Mouse (Mus musculus): ENCODE results near the gene Zp3r. TPM values are rescaled to one million over a fixed set of nuclear protein-coding genes. Genes with fewer than 3 reads are reported as not detected.
"Not testable (repeated sequence)": the region's sequence is repeated elsewhere in the genome, so short reads cannot be mapped to it uniquely, and the experiment has no call there.

Zp3r gene
- total RNA-seq (2014; rRNA removed) (not detected in 2 replicates), polyA plus RNA-seq (2015; fragmentation: Nextera tagmentation; extraction: Ambion mirVana) (not detected in 2 replicates)

DNA sequence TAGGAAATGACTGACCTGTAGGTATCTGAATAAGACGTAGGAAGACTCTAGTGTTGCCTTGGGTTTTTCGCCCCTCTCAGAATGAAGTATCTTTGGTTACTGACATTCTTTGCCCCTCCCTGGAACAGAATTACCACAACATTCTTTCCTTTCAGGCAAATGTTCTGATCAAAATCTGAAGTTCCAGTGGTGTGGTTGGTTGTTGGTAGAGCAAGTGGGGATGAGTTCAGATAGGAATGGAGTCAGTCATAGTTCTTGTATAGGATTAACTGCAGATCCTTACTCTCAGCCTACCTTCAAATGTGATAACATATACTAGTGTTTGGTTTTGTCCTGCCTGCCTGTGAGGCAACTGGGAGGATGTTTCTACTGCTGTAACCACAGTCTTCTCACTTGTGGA is at the start of gene Zp3r:
Gene Zp3r (minus strand): TSS at position 101 of the 400 bp plus-strand sequence.
- DNase-seq (ENCODE audit: low spot score) = no peak
- no peak for ATAC-seq
- Histone ChIP-seq H3K4me2 (ENCODE audit: low read depth, low read length) (no peak within 1 kb of the TSS), H3K36me3 (ENCODE audit: insufficient read depth, low read length) (no peaks in the 10 kb centered on the region), H3K9ac (replicated peaks; ENCODE audit: low read length) (no peak within 1 kb of the TSS), H3K4me3 (ENCODE audit: low read length) (no peak within 1 kb of the TSS), H3K9me3 (ENCODE audit: low read length) (no peaks in the 10 kb centered on the region), H3K4me1 (ENCODE audit: insufficient read depth, low read length) (no peaks in the 10 kb centered on the region), H3K27ac (no peak within 1 kb of the TSS), H3K27me3 (ENCODE audit: insufficient read depth, low read length) (no peaks in the 10 kb centered on the region)
- TF ChIP-seq CTCF (IDR thresholded peaks at IDR 0.05; ENCODE audit: low read depth) = no peak
- WGBS = 97% methylated on average over 2 of the region's 2 CpGs

DNA sequence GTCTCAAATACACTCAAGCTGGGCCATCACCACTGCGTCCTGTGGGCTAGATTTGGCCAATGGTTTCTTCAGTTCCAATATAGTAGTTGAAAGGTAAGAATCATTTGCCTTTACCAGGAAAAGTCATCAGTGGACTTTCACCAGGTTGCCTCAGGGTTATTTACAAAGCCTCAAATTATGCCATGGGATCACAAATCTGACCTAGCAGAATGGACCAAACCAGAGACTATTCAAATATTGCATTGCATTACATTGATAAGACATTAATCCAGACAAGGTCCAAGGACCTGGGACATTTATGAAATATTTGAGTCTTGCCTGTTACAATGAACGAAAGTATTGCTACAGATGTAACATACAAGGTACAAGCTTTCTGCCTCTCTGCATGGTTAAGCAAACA is 49.1 kb upstream of the Zp3r start:
- ATAC-seq = no peak

DNA sequence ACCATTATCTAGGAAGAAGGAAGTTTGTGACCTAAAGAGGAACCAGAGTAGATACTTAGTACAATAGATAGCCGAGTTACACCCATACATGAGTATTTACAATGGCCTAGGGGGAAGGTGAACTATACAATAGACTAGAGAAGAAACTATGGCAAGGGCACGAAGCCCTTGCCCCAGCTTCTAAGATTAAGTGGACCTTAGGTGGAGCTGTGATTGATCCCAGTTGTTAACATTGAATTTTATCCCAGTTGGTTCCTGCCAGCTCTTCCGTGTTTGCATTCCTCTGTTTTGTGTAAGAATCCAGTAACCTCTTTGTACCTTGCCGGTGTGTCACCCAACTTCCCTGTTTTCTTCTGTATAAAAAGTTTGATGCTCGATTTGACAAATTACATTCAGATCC is 34.2 kb upstream of the Zp3r start:
- not testable (repeated sequence) for H3K4me2 ChIP-seq (ENCODE audit: low read depth, low read length); H3K27ac ChIP-seq; ATAC-seq; H3K4me1 ChIP-seq (ENCODE audit: insufficient read depth, low read length); H3K27me3 ChIP-seq (ENCODE audit: insufficient read depth, low read length); H3K9me3 ChIP-seq (ENCODE audit: low read length); DNase-seq (ENCODE audit: low spot score); H3K9ac ChIP-seq (replicated peaks; ENCODE audit: low read length); H3K36me3 ChIP-seq (ENCODE audit: insufficient read depth, low read length); H3K4me3 ChIP-seq (ENCODE audit: low read length)
- WGBS = 92% methylated on average over 5 of the region's 5 CpGs

More for the DNA sequence above, 49.1 kb upstream of the Zp3r start:
- Histone ChIP-seq H3K27ac (no peak overlapping the region), H3K36me3 (ENCODE audit: insufficient read depth, low read length) (no peaks in the 10 kb centered on the region), H3K9ac (replicated peaks; ENCODE audit: low read length) (no peak overlapping the region), H3K27me3 (ENCODE audit: insufficient read depth, low read length) (no peaks in the 10 kb centered on the region), H3K4me2 (ENCODE audit: low read depth, low read length) (no peak overlapping the region), H3K4me1 (ENCODE audit: insufficient read depth, low read length) (no peaks in the 10 kb centered on the region), H3K4me3 (ENCODE audit: low read length) (no peak overlapping the region), H3K9me3 (ENCODE audit: low read length) (no peaks in the 10 kb centered on the region)
- DNase-seq (ENCODE audit: low spot score) = no peak
- TF ChIP-seq CTCF (IDR thresholded peaks at IDR 0.05; ENCODE audit: low read depth) = no peak
- WGBS = 89% methylated on average over 2 of the region's 2 CpGs

DNA sequence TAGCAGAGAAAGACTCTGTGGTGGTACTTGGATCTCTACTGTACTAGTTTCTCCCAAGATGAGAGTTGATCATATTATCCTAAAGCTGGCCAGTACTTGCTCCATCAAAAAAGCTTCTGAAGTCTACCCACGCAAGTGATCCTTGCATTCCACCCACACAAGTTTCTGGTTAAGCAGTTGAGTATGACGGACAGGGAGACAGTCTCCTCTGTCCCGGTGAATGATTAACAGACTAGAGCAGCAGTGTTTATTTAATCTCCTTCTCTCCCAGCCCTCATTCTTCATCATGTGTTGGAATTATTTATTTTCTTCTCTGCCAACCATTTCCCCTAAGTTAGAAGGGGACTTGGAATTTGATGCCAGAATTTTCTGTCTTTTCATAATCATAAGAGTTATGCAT is 32.0 kb upstream of the Zp3r start, which contains the start of gene C4bp:
Gene C4bp (minus strand): TSS at position 179 of the 400 bp plus-strand sequence.
- WGBS = 82% methylated on average over 3 of the region's 3 CpGs
- TF ChIP-seq CTCF (IDR thresholded peaks at IDR 0.05; ENCODE audit: low read depth) = no peak

DNA sequence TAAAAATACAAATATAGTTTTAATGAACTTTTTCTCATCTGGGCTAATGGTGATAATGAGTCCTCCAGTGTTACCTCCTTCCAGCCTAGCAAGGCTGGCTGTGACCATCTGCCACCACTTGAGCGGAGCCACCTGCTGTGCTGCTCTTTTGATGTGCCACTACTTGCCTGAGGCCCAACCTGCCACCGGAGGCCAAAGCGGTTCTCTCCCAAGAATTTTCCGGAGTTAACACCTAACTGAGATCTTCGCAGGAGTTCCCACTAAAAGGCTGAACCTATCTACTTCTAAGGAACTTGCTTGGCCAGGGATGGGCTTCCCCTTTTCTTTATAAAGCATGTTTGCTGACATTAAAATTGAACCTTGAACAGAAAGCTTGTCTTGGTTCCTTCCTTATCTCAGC is 30.2 kb upstream of the Zp3r start:
- not testable (repeated sequence) for H3K36me3 ChIP-seq (ENCODE audit: insufficient read depth, low read length); H3K9ac ChIP-seq (replicated peaks; ENCODE audit: low read length); H3K4me2 ChIP-seq (ENCODE audit: low read depth, low read length); H3K27me3 ChIP-seq (ENCODE audit: insufficient read depth, low read length); DNase-seq (ENCODE audit: low spot score); H3K4me1 ChIP-seq (ENCODE audit: insufficient read depth, low read length); H3K9me3 ChIP-seq (ENCODE audit: low read length); H3K27ac ChIP-seq; ATAC-seq; H3K4me3 ChIP-seq (ENCODE audit: low read length)
- 49% methylated on average over 5 of the region's 5 CpGs for WGBS

More for the DNA sequence above, 32.0 kb upstream of the Zp3r start, which contains the start of gene C4bp:
- H3K9me3 ChIP-seq (ENCODE audit: low read length) = no peaks in the 10 kb centered on the region
- no peak for DNase-seq (ENCODE audit: low spot score)
- H3K4me2 ChIP-seq (ENCODE audit: low read depth, low read length) = no peak within 1 kb of the TSS
- H3K27me3 ChIP-seq (ENCODE audit: insufficient read depth, low read length) = no peaks in the 10 kb centered on the region
- H3K4me3 ChIP-seq (ENCODE audit: low read length) = no peak within 1 kb of the TSS
- H3K36me3 ChIP-seq (ENCODE audit: insufficient read depth, low read length) = no peaks in the 10 kb centered on the region
- H3K9ac ChIP-seq (replicated peaks; ENCODE audit: low read length) = no peak within 1 kb of the TSS
- H3K4me1 ChIP-seq (ENCODE audit: insufficient read depth, low read length) = no peaks in the 10 kb centered on the region
- ATAC-seq = no peak
- H3K27ac ChIP-seq = no peak within 1 kb of the TSS

DNA sequence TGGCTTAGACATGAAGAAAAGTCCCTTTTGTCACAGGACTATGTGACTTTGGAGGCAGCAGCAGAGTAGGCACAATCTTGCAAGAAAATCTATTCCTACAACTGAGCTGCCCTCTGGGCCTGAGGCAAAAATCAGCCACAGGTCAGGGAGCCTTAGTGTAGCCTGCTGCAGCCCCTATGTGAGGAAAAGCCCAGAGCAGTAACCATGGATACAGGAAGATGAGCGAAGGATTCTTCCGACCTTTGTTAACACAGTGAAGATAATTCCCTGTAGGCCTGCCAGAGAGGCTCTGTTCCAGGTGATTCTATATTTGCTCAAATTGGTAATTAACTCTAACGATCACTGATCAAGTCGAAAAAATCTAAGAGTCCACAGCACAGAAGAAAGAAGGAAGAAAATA is 14.7 kb upstream of the Zp3r start:
- ATAC-seq = no peak
- no peak for TF ChIP-seq CTCF (IDR thresholded peaks at IDR 0.05; ENCODE audit: low read depth)

DNA sequence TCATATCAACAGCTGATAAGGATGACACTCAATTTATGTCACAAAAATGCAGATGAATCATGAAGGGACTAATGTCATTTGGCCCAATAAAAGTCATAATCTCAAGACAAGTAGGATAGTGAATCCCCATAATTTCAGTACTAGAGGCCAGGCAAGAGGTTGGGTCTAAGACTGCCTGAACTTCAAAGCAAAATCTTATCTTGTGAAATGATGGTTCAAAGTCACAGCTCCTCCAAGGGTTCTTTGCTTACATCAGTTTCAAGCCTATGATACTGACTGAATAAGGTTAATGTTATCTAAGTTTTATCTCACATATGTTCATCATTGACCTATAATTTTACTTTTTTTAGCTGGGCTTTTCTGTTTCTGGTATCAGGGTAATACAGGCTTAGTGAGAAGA is 11.5 kb upstream of the Zp3r start:
- Histone ChIP-seq H3K27me3 (ENCODE audit: insufficient read depth, low read length) (no peaks in the 10 kb centered on the region), H3K4me3 (ENCODE audit: low read length) (no peak overlapping the region), H3K27ac (no peak overlapping the region), H3K36me3 (ENCODE audit: insufficient read depth, low read length) (no peaks in the 10 kb centered on the region), H3K9ac (replicated peaks; ENCODE audit: low read length) (no peak overlapping the region), H3K9me3 (ENCODE audit: low read length) (no peaks in the 10 kb centered on the region), H3K4me2 (ENCODE audit: low read depth, low read length) (no peak overlapping the region), H3K4me1 (ENCODE audit: insufficient read depth, low read length) (no peaks in the 10 kb centered on the region)
- no peak for TF ChIP-seq CTCF (IDR thresholded peaks at IDR 0.05; ENCODE audit: low read depth)
- no peak for DNase-seq (ENCODE audit: low spot score)
- ATAC-seq = no peak

More for the DNA sequence above, 14.7 kb upstream of the Zp3r start:
- no peaks in the 10 kb centered on the region for H3K36me3 ChIP-seq (ENCODE audit: insufficient read depth, low read length)
- no peak overlapping the region for H3K4me2 ChIP-seq (ENCODE audit: low read depth, low read length)
- no peaks in the 10 kb centered on the region for H3K4me1 ChIP-seq (ENCODE audit: insufficient read depth, low read length)
- peak; percentile 17 for DNase-seq (ENCODE audit: low spot score)
- H3K27ac ChIP-seq = no peak overlapping the region
- no peak overlapping the region for H3K4me3 ChIP-seq (ENCODE audit: low read length)
- no peaks in the 10 kb centered on the region for H3K9me3 ChIP-seq (ENCODE audit: low read length)
- WGBS = 41% methylated on average over 4 of the region's 4 CpGs
- H3K27me3 ChIP-seq (ENCODE audit: insufficient read depth, low read length) = no peaks in the 10 kb centered on the region
- no peak overlapping the region for H3K9ac ChIP-seq (replicated peaks; ENCODE audit: low read length)
